Mouse (Mus musculus): ENCODE data around the gene Ntrk2.
A peak's percentile ranks its signal among the peaks of the same experiment; 100 is the strongest.

Gene Ntrk2

DNA sequence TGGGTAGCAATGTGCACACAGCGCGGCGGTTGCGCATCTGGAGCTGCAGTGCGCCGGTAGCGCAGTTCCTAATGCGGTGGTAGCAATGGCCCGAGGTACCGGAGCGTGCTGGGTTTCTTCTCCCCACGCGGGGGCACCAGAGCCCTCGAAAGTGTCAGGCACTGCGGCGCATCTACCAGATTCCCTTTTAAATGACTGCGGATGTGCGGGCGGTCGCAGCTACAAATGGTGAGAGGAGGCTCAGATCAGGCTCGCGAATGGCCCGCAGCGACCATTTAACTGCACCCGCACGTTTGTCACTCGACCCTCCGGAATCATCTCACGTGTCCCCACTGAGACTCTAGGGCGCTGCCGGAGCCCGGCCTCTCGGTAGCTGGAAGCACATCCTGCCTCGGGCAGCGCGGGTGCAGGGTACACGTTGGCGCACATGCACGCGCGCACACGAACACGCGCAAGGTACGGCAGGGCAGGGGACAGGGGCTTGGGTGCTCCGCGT lies at the start of gene Ntrk2:
Gene Ntrk2, plus strand, starts transcription at position 173 of the 496 bp plus-strand sequence.
- DNase-seq (ENCODE audit: low spot score in 2 of 2), result peak; percentile 93 to 96

DNA sequence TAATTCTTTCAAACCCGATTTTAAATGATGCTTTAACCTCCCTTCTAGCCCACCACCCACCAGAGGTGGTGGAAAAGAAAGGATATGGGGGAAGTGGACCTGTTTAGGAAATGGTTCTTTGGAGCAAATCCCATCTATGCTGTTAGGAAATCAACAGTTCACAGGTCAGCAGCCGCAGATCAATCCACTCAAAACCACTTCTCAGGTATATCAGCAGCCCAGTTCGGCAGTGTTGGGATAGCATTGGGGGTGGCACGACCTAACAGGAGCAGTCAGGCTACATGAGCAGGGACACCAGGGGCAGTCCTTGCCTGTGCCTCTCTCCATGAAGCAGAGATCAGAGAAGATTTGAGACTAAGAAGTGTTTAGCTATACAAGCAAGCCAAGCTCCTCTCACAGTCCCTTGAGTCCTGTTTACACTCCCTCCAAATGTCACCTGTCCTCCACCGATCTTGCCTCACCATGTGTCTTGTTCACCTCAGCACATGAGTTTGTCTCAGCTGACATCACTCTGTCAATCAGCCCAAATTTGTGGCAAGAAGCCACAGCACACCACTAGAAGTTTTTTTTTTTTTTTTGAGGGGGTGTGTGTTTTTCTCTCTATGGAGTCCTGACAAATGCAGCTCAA lies 45.3 kb upstream of the Ntrk2 start:
- no peak for DNase-seq (ENCODE audit: low spot score in 2 of 2)

DNA sequence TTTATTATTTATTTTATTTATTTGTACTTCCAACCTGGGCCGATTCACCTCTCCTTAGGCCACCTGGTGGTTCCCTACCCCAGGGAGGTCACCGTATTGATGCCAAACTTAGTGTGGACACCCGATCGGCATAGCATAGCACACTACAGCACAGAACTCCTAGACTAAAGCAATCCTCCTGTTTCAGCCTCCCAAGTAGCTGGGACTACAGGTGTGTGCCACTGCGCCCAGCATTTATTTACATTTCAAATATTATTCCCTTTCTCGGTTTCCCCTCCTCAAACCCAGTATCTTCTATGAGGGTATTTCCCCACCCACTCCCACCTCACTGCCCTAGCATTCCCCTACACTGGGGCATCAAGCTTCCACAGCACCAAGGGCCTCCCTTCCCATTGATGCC lies 38.1 kb upstream of the Ntrk2 start:
- no peak for DNase-seq (ENCODE audit: low spot score in 2 of 2)

DNA sequence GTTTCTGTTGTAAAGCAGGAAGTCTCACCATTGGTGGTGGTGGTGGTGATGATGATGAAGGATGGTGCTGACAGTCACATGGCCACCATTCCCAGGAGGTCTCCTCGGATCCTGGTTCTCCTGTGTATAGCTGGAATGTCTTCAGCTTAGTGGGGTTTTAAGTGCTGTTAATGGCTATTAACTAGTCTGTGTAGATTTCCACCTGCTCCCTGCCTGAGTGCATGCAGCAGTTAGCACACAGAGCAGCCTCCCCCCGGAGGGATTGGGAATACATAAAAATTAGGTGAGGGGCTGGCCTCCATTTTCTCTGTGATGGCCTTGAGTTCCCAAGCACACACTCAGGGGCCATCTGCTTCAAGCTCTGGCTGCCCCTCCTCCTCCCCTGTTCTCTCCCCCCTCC lies 36.9 kb upstream of the Ntrk2 start:
- DNase-seq (ENCODE audit: low spot score in 2 of 2), result no peak

DNA sequence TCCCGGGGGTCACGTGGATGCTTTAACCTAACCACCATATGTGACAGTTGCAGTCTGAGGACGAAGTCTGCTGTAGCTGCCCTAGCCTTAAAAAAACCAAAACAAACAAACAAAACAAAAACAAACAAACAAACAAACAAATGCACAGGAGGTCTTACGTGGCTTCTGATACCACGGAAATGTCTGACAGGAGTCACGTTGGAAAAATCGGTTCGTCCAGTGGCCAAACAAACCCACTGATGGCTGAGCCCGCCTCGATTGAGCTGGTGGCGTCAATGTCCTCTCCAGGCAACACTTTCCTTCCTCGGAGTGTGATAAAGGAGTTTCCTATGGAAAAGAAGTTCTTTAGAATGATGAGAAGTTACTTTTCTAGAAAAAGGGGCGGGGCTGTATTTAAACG lies 27.1 kb upstream of the Ntrk2 start:
- no peak for DNase-seq (ENCODE audit: low spot score in 2 of 2)

DNA sequence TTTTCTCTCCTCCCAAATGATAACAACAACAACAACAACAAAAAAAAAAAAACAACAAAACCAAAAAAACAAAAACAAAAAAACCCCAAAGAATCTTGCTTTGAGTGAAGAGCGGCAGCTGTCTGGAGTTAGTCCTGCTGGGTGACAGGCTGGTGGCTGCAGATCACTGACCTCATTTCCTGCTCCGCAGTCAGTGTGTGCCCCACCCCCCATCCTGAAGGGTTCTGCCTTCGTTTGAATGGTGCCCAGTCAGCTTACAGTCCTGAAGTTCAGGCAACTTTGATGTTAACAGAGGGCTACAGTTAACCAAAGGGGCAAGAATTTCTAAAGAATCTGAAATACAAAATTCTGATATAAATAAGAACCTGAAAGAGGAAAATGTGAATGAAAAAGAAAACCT lies 19.9 kb upstream of the Ntrk2 start:
- no peak for DNase-seq (ENCODE audit: low spot score in 2 of 2)

DNA sequence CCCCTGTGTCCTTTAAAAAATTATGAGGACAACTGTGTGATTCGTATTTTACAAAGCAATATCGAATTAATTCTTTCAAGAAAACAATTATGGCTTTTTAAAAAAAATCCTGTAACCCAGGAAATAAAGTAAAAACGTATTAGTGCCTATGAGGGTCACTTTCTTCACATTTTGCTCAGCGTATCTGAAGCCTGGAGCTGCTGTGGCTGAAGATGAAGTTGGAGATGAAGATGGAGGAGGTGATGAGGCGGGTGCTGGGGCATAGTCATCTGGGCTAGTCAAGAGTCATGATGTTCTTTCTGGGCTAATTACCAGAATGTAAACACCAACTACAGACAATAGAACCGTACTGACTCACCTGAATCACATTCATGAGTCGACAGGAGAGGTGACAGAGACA lies 15.6 kb upstream of the Ntrk2 start:
- no peak for DNase-seq (ENCODE audit: low spot score in 2 of 2)

DNA sequence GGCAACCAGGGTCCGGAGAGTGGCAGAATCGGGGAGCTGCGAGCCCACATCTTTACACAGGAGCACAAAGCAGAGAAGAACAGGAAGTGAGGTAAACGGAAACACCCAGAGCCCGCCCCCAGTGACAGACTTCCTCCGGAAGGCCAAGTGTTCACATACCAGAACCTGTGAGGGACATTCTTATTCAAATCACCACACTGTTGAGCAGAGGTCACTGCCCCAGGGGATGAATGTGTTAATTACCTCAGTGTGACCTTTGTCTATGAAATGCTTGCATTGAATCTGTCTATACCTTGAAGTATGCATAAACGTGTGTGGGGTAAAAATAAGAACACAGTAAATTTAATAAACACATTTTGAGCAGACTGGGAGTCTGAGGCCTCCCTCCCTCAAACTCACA lies 9.0 kb upstream of the Ntrk2 start:
- DNase-seq (ENCODE audit: low spot score in 2 of 2), result no peak

DNA sequence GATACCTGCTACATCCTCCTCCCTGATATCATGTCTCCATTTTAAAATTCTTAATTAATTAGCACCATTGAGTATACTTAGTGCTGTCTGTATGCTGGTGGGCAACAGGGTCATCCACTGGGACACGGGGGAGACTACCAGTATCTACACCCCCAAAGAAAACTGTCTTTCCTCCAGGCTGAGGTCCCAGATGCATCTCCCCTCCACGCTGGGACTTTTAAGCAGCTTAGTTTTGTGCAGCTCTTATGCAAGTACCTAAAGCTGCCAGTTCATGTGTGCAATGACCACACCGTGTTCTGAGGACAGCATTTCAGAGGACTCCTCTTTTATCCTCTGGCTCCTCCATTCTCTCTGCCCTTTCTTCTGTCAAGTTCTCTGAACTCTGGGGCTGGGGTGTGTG lies 5.1 kb upstream of the Ntrk2 start:
- DNase-seq (ENCODE audit: low spot score in 2 of 2), result no peak

DNA sequence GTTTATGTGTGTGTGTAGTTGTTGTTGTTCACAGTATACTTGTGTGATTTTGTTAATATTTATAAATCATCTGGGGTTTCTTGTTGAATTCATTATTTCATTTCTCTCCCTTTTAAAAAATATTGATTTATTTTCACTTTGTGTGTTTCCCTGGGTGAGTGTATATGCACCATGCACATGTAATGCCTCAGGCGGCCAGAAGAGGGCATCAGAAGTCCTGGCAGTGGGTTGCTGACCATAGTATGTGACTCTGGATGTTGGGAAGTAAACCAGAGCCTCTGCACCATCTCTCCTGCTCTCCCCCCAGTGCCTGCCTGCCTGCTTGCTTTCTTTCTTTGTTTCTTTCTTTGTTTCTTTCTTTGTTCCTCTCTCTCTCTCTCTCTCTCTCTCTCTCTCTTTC lies 2.5 kb upstream of the Ntrk2 start:
- no peak for DNase-seq (ENCODE audit: low spot score in 2 of 2)

DNA sequence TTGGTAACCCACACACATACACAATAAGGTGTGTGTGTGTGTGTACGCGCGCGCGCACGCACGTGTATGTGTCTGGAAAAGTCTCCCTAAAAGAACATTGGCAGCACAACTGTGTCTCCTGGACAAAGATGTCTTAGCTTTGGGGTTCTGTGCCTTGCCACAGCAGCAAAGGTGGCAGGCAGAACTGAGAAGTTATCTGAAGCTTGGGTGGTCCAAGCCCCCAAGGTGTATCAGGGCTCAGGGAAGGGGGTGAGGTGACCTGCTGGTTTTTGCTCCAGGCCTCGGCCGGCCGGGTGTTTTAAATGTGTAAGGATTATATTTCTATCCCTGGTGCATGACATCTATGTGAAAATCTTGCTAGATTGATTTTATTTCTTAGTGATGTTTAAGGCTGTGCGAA lies 536 bp upstream of the Ntrk2 start:
- no peak for DNase-seq (ENCODE audit: low spot score in 2 of 2)

DNA sequence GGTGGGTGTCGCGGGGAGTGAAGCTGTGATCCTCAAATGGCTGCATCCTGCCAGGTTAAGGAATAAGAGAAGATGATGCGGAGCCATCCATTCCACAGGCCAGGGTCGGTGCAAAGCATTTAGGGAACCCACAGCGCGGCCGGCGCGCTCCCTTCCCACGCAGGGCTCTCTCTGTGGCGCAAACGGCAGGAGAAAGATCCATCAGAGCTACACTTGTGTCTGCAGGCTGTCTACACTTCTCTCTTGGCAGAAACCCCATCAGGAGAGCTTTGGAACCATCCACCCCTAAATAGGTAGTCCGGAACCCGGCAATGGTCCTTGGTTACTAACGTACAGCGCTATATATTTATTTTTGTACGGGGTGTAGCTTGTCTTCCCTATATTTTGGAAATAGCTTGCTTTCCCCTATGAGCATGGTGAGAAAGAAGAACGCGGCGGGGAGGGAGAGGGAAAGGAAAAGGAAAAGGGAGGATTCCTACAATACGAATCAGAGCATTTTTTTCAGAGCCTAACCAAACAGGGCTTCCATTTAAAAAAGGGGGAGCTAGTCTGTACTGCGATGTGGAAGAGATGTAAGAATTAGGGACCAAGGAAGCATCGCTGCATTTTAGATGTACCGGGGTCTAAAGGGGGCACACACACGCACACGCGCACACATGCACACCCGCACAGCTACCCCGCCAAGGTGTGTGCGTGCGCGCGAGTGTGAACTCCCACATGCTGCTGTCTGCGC lies 693 bp downstream of the Ntrk2 start:
- DNase-seq (ENCODE audit: low spot score in 2 of 2), result no peak

DNA sequence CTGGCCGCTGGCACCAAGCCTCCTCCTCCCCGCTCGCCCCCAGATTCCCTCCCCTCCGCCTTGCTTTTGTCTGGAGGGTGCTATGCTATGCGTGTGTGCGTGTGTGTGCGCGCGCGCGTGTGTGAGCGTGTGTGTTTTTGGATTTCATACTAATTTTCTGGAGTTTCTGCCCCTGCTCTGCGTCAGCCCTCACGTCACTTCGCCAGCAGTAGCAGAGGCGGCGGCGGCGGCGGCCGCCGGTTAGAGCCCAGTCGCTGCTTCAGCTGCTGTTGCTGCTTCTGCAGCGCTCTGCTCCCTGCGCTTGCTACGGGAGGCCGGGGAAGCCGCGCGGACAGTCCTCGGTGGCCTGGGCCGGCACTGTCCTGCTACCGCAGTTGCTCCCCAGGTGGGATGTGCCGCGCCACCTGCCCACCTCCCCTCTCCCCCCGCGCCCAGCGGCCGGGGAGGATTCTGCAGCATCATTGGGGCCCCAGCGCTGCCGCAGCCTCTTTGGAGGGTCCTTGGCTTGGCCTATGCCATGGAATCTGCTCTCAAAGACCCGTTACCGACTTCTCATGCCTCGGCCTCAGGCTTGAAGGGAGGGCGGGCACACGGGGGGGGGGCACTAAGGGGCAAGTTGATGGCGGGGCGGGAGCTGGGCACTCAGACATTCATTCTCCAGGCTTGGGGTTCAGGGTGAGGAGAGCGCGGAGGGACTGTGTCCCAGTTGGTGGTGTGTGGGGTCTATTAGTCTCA lies 1.4 kb downstream of the Ntrk2 start:
- peak; percentile 92 to 95 for DNase-seq (ENCODE audit: low spot score in 2 of 2)

DNA sequence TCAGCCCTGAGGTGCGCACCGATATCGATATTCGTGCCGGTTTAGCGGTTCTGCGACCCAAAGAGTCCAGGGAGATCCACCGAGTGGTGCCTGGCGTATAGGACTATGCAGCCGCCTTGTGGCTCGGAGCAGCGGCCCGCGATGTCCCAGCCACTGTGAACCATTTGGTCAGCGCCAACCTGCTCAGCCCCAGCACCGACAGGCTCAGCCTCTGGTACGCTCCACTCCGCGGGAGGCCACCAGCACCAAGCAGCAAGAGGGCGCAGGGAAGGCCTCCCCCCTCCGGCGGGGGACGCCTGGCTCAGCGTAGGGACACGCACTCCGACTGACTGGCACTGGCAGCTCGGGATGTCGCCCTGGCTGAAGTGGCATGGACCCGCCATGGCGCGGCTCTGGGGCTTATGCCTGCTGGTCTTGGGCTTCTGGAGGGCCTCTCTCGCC lies 2.0 kb downstream of the Ntrk2 start:
- DNase-seq (ENCODE audit: low spot score in 2 of 2), result peak; percentile 64 to 76

DNA sequence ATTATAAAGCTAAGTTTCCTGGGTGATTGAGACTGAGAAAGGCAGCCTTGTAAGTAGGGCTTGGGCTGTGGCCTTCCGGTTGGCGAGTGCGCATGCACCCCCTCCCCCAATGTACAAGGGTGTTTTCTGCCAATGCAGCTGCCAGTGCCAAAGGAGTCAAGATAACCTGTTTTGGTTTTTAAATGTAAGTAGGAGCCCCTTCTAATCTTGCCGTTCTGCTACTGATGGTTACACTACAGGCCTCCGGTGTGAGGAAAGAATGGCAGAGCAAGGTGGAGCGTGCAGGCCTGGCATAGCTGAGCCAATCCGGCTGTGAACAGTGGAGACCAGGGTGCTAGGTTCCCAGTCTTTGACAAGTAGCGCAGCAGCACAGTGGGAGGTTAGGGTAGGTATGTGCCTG lies 3.6 kb downstream of the Ntrk2 start:
- peak; percentile 63 to 80 for DNase-seq (ENCODE audit: low spot score in 2 of 2)

DNA sequence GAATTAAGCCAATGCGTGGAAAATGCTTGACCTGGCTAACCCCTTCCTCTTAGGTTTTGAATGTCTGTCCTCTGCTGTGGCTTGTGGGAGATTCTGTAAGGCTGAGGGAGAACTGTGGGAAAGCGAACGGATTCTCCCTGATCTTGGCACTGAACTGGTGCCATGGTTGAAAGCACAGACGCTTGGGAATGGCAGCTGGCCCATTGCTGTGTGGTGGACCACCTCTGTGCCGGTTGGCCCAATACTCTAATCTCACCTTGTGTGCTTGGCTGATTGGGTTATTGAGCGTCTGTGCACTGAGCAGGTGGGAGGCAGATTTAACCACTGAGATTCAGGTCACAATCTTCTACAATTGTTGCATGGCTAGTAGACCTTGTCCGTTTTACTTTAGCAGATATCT lies 18.4 kb downstream of the Ntrk2 start:
- no peak for DNase-seq (ENCODE audit: low spot score in 2 of 2)

DNA sequence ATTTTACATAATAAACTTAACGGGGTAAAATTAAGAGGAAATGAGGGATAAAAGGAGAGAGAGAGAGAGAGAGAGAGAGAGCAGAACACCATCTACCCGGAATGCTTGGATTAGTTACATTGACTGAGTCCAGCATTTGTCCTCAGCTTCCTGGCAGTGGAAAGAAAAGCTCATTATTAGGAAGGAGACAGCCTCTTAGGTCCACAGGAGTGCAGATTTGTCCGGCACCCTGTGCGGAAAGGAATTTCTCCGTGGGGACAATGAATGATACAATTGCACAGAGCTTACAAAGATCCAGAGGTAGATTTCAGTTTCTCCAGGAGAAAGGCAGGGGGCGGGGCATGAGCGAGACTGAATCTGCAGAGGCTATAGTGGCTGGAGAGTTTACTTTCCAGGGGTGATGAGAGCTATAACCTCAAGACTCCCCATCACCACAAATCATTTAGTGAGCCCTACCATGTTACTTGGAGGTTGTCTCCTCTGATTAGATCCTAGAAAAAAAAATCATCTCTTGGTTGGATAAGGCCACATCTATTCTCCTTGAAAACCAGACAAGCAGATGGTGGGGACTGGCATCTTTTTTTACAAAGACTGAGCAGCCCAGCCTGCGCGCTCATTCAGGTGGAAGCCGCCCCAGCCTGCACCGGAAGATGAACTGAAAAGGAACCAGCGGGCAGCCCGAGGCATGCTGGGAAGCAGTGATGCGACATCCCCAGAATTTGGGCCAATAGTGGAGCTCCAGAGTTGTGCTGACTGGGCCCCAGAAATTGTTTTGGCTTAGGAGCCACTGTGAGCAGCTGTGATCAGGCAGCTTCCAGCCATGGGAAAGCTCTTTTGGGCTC lies 20.2 kb downstream of the Ntrk2 start:
- DNase-seq (ENCODE audit: low spot score in 2 of 2), result peak in 1 of 2 experiments; percentile 47

DNA sequence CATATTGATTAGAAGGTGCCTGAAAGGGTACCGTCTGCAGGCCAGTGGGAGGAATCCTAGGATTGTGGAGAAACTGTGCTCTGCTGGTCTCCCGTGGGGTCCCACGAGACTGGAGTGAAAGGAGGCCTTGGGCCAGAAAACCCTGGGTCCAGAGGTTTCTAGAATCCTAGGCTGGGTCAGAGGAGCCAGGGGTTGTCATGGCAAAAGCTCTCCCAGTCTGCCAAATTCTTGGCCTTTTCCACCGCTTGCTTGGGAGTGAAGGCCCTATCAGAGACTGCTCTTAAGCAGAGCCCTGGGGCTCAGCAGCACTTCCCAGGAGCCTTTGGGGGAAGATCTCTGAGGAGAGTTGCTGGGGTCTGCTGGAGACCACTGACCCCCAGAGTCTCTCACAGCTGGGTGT lies 25.6 kb downstream of the Ntrk2 start:
- DNase-seq (ENCODE audit: low spot score in 2 of 2), result no peak

DNA sequence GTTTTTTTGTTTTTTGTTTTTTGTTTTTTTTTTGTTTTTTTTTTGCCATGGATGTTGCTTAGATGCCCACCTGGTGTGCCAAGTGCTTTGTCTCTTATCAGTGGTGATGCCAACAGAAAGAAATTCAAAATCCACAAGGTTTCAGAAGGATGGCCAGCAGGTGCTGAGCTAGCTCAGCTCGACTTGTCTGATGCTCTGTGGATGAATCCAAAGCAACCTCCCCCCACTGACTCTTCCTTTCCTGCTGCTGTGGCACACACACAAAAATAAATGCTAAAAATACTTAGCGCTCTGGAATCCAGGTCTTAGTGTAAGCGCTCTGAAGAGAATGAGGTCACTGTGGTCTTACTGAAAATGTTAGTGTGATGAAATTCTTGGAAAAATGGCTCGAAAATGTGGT lies 28.4 kb downstream of the Ntrk2 start:
- DNase-seq (ENCODE audit: low spot score in 2 of 2), result no peak

DNA sequence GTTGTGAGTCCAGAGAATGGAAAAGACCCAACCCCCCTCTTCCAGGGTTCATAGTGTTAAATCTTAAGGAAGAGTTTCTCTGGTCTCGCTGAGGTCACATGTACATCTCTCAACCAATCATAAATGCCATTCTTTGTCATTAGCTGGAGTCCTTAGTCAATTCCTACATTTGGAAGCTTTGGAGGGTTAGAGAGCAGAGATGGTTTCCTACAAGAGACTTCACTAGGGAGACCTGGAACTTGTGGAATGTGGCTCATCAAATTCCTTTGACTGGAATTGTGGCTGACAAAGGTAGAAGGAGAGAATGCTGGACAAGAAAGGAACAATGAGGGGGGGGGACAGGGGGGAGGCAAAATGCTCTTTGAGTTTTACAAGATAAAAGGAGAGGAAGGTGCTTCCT lies 30.5 kb downstream of the Ntrk2 start:
- DNase-seq (ENCODE audit: low spot score in 2 of 2), result no peak

DNA sequence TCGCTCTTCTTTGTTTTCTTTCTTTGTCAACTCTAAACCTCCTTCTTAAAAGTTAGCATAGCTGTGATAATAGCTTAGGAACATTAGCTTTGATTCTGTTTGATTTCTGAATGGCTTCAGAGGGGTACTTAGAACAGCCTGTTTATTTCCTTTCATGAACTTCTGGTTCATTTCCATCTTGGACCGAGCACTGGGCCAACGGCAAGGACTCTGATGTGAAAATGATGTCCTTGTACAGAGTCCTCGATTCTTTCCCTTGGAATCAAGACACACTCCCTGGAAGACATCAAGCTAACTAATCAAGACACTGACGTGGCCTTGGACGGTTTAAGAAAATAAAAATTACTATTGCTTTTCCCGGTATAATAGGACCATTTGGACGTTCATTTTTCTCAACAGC lies 31.7 kb downstream of the Ntrk2 start:
- DNase-seq (ENCODE audit: low spot score in 2 of 2), result no peak
